Mouse (Mus musculus) right cerebral cortex, postnatal 10 days (tissue): Measurements from ENCODE around the gene Cnot8.
"Not testable (repeated sequence)": the region's sequence is repeated elsewhere in the genome, so short reads cannot be mapped to it uniquely, and the experiment has no call there.

ENCODE experiments used
- DNase-seq, 2 experiments: peaks; one replicate each; pipeline ENCODE4 v3.0.0; 2021; ENCODE audit warnings: low spot score in 2 of 2

Gene Cnot8

GRCm38 (mm10) chr11:58103697-58104306, at the start of gene Cnot8:
Gene Cnot8 (plus strand): TSS chr11:58104153.
- peak; percentile 99 to 100 for DNase-seq

GRCm38 (mm10) chr11:58057455-58057854, 46.5 kb upstream of the Cnot8 start:
- peak; percentile 61 to 77 for DNase-seq

- DNase-seq: not testable (repeated sequence)
Measured at GRCm38 (mm10) chr11:58059752-58060151, 44.2 kb upstream of the Cnot8 start.

GRCm38 (mm10) chr11:58061218-58061617, 42.7 kb upstream of the Cnot8 start:
- not testable (repeated sequence) for DNase-seq

GRCm38 (mm10) chr11:58062586-58062985, 41.4 kb upstream of the Cnot8 start:
- DNase-seq: no peak

- DNase-seq: no peak
Measured at GRCm38 (mm10) chr11:58065025-58065424, 38.9 kb upstream of the Cnot8 start.

- no peak for DNase-seq
Measured at GRCm38 (mm10) chr11:58072978-58073377, 31.0 kb upstream of the Cnot8 start.

GRCm38 (mm10) chr11:58077270-58077669, 26.7 kb upstream of the Cnot8 start:
- no peak for DNase-seq

- DNase-seq: no peak
Measured at GRCm38 (mm10) chr11:58081716-58082115, 22.2 kb upstream of the Cnot8 start.

GRCm38 (mm10) chr11:58092541-58092940, 11.4 kb upstream of the Cnot8 start:
- DNase-seq: no peak

GRCm38 (mm10) chr11:58093021-58093528, 10.9 kb upstream of the Cnot8 start, which contains the start of gene Gm12248:
Gene Gm12248 (minus strand): TSS chr11:58093134.
- no peak for DNase-seq

- DNase-seq: no peak
Measured at GRCm38 (mm10) chr11:58094766-58095165, 9.2 kb upstream of the Cnot8 start.

- no peak for DNase-seq
Measured at GRCm38 (mm10) chr11:58095561-58095960, 8.4 kb upstream of the Cnot8 start.

GRCm38 (mm10) chr11:58096160-58096559, 7.8 kb upstream of the Cnot8 start:
- DNase-seq: no peak

GRCm38 (mm10) chr11:58096821-58097620, 6.9 kb upstream of the Cnot8 start:
- DNase-seq: no peak

GRCm38 (mm10) chr11:58097621-58098365, 6.2 kb upstream of the Cnot8 start:
- DNase-seq: no peak

GRCm38 (mm10) chr11:58098366-58098720, 5.6 kb upstream of the Cnot8 start:
- DNase-seq: not testable (repeated sequence)

GRCm38 (mm10) chr11:58100006-58100405, 3.9 kb upstream of the Cnot8 start:
- no peak for DNase-seq

- DNase-seq: no peak
Measured at GRCm38 (mm10) chr11:58101194-58101720, 2.7 kb upstream of the Cnot8 start.

- no peak for DNase-seq
Measured at GRCm38 (mm10) chr11:58102146-58102545, 1.8 kb upstream of the Cnot8 start.

- DNase-seq: no peak
Measured at GRCm38 (mm10) chr11:58102581-58103343, 1.2 kb upstream of the Cnot8 start.
